In the genomic region with DNA sequence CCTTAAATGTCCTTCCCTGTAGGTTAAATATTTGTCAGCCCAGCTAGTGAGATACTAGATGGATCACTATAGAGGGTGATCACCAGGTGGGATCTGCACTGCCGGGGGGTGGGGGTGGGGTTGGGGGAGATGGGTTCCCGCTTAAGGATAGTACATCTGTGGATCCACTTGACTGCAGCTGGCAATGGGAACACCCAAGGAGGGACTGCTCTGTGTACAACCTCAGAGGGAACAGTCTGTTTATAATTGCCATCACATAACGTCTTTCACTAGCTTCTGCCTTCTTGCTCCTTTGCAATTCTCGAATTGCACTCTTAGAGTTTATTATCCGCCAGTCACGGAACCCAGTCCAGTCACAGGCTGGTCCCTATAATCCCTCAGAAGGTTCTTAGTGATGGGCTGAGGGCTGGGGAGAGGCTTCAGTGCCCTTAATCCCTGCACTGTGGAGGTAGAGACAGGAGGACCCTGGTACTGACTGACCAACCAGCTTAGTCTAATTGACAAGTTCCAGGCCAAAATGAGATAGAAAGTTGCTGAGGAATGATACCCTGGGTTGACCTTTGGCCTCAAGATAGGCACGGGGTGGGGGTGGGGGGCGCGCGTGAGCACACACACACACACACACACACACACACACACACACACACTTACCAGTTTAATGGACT, we compare ENCODE assay signal across 8 mouse cellular contexts.
A peak's percentile ranks its signal among the peaks of the same experiment; 100 is the strongest.
DNase-seq lines count a peak whose midpoint lies in the region; ATAC-seq lines count a peak whose summit lies in the region.
"Had no signal": no experiment of that assay in that cellular context is flagged by ENCODE, and none has a peak within 500 bp of the region (broad histone marks: within the 10 kb centered on the region; RNA-seq: fewer than 3 reads in every experiment).

No protein-coding gene starts in this region.

- H3K9ac ChIP-seq in forebrain, embryonic 11.5 days (ENCODE audit: low read length), result peak overlapping the region; percentile 24; the same call in 1 of the 2 replicates
- H3K9ac ChIP-seq in intestine, embryonic 16.5 days (ENCODE audit: low read depth, low read length), result no peak overlapping the region
- no peak overlapping the region for H3K9ac ChIP-seq in neural tube, embryonic 13.5 days
- H3K9ac ChIP-seq: liver, embryonic 12.5 days had no signal

- peak overlapping the region; percentile 81 for H3K27ac ChIP-seq in embryonic facial prominence, embryonic 10.5 days (replicated peaks)
- H3K27ac ChIP-seq in forebrain, embryonic 11.5 days (ENCODE audit: low read depth, low read length), result peak overlapping the region; percentile 26; the same call in 1 of the 2 replicates
- H3K27ac ChIP-seq in intestine, embryonic 16.5 days (ENCODE audit: low read length), result peak overlapping the region; percentile 68
- H3K27ac ChIP-seq in neural tube, embryonic 13.5 days (replicated peaks), result peak overlapping the region; percentile 88
- H3K27ac ChIP-seq: liver, embryonic 12.5 days had no signal

- H3K4me2 ChIP-seq in forebrain, embryonic 11.5 days (ENCODE audit: low read depth, low read length, severe bottlenecking), result no peak overlapping the region; the same call in 1 of the 2 replicates
- H3K4me2 ChIP-seq in intestine, embryonic 16.5 days (ENCODE audit: low read depth, low read length), result no peak overlapping the region
- peak overlapping the region; percentile 51 for H3K4me2 ChIP-seq in neural tube, embryonic 13.5 days

- ATAC-seq in forebrain, embryonic 11.5 days (replicated peaks; ENCODE audit: low FRiP score), result peak; percentile 67; the same call in 1 of the 2 replicates
- 0 out of 2 replicates have a peak, but pooled peaks have one; percentile 41 for ATAC-seq in intestine, embryonic 16.5 days
- peak; percentile 79 for ATAC-seq in neural tube, embryonic 13.5 days (ENCODE audit: low read depth)
- ATAC-seq: liver, embryonic 12.5 days had no signal

- no peak for DNase-seq in embryonic facial prominence, embryonic 10.5 days (ENCODE audit: low spot score)
- no peak for DNase-seq in forebrain, embryonic 11.5 days (ENCODE audit: low spot score)
- no peak for DNase-seq in adrenal gland, postnatal 36 days
- no peak for DNase-seq in urinary bladder, adult 18-20 months (ENCODE audit: low spot score in 2 of 2)
- DNase-seq in layer of hippocampus, postnatal 36 days, result no peak

- peaks cover 71% of the 10 kb centered on the region for H3K4me1 ChIP-seq in embryonic facial prominence, embryonic 10.5 days
- H3K4me1 ChIP-seq in forebrain, embryonic 11.5 days (replicated peaks; ENCODE audit: control insufficient read depth, insufficient read depth, low read length), result peaks cover 15% of the 10 kb centered on the region
- H3K4me1 ChIP-seq in intestine, embryonic 16.5 days (ENCODE audit: control insufficient read depth, insufficient read depth, low read length), result peaks cover 31% of the 10 kb centered on the region
- peaks cover 74% of the 10 kb centered on the region for H3K4me1 ChIP-seq in neural tube, embryonic 13.5 days (replicated peaks)

- H3K9me3 ChIP-seq in embryonic facial prominence, embryonic 10.5 days, result no peaks in the 10 kb centered on the region
- H3K9me3 ChIP-seq in forebrain, embryonic 11.5 days (ENCODE audit: control insufficient read depth, low read length), result no peaks in the 10 kb centered on the region
- no peaks in the 10 kb centered on the region for H3K9me3 ChIP-seq in intestine, embryonic 16.5 days (ENCODE audit: control insufficient read depth, low read length)
- no peaks in the 10 kb centered on the region for H3K9me3 ChIP-seq in neural tube, embryonic 13.5 days
- H3K9me3 ChIP-seq: liver, embryonic 12.5 days had no signal

- peaks cover 10% of the 10 kb centered on the region; the same call in 1 of the 2 replicates for H3K27me3 ChIP-seq in embryonic facial prominence, embryonic 10.5 days (replicated peaks; ENCODE audit: low read depth, poor library complexity, severe bottlenecking)
- no peaks in the 10 kb centered on the region for H3K27me3 ChIP-seq in forebrain, embryonic 11.5 days (ENCODE audit: control insufficient read depth, insufficient read depth, low read length)
- H3K27me3 ChIP-seq in intestine, embryonic 16.5 days (replicated peaks; ENCODE audit: control insufficient read depth, insufficient read depth, low read length), result no peaks in the 10 kb centered on the region
- H3K27me3 ChIP-seq in neural tube, embryonic 13.5 days, result no peaks in the 10 kb centered on the region
- H3K27me3 ChIP-seq: liver, embryonic 12.5 days had no signal

- H3K36me3 ChIP-seq in embryonic facial prominence, embryonic 10.5 days (replicated peaks), result no peaks in the 10 kb centered on the region
- no peaks in the 10 kb centered on the region for H3K36me3 ChIP-seq in forebrain, embryonic 11.5 days (ENCODE audit: control insufficient read depth, insufficient read depth, low read length)
- no peaks in the 10 kb centered on the region for H3K36me3 ChIP-seq in intestine, embryonic 16.5 days (ENCODE audit: control insufficient read depth, insufficient read depth, low read length)
- no peaks in the 10 kb centered on the region for H3K36me3 ChIP-seq in neural tube, embryonic 13.5 days
- H3K36me3 ChIP-seq: liver, embryonic 12.5 days had no signal

- 25% methylated on average over 10 of the region's 10 CpGs for WGBS in embryonic facial prominence, embryonic 10.5 days
- WGBS in forebrain, embryonic 11.5 days, result 32% methylated on average over 10 of the region's 10 CpGs
- 39% methylated on average over 10 of the region's 10 CpGs for WGBS in intestine, embryonic 16.5 days
- 37% methylated on average over 10 of the region's 10 CpGs for WGBS in neural tube, embryonic 13.5 days

- no peak overlapping the region; the same call in 1 of the 2 replicates for H3K4me3 ChIP-seq in embryonic facial prominence, embryonic 10.5 days
- H3K4me3 ChIP-seq in forebrain, embryonic 11.5 days (ENCODE audit: low read depth, low read length), result no peak overlapping the region
- no peak overlapping the region for H3K4me3 ChIP-seq in intestine, embryonic 16.5 days (ENCODE audit: low read length)
- H3K4me3 ChIP-seq in neural tube, embryonic 13.5 days, result peak overlapping the region; percentile 12; the same call in 1 of the 2 replicates
- H3K4me3 ChIP-seq: liver, embryonic 12.5 days had no signal

Comparison
In these comparisons a context has a peak if more than half of its experiments do, and no peak if none do; other contexts are left out.
1. H3K27ac ChIP-seq: peak in every context shown above with its lines; median percentile 88 in neural tube, embryonic 13.5 days; 81 in embryonic facial prominence, embryonic 10.5 days; 68 in intestine, embryonic 16.5 days; 26 in forebrain, embryonic 11.5 days.